Mouse (Mus musculus) erythroblast, adult 5-6 weeks (primary cell): ENCODE measurements around the gene Gnb3. TPM values are rescaled to one million over a fixed set of nuclear protein-coding genes. Genes with fewer than 3 reads are reported as not detected.
A peak's percentile ranks its signal among the peaks of the same experiment; 100 is the strongest.

Experiments used
- ATAC-seq: replicated peaks from 2 replicates; pipeline ENCODE4 v1.8.0; 2016; ENCODE audit warnings: moderate number of reproducible peaks, mild to moderate bottlenecking, moderate TSS enrichment, inconsistent platforms; ENCODE audit not compliant: poor library complexity, low FRiP score, severe bottlenecking
- total RNA-seq, 2 experiments: library from RNA; stranded (forward) in 1 of 2; stranded (reverse) in 1 of 2; fragments of 150-400 nt in 1 of 2; fragments of 200-764, 138-1000 nt in 1 of 2; gene quantifications; 2 replicates each; pipeline versions ENCODE4 v1.2.3 to v1.2.4; 2015 to 2017; ENCODE audit warnings: low replicate concordance in 2 of 2

The Gnb3 gene
- total RNA-seq (2015; ENCODE audit: low replicate concordance) (not detected in 2 replicates), total RNA-seq (2017; ENCODE audit: low replicate concordance) (not detected in 2 replicates)

DNA sequence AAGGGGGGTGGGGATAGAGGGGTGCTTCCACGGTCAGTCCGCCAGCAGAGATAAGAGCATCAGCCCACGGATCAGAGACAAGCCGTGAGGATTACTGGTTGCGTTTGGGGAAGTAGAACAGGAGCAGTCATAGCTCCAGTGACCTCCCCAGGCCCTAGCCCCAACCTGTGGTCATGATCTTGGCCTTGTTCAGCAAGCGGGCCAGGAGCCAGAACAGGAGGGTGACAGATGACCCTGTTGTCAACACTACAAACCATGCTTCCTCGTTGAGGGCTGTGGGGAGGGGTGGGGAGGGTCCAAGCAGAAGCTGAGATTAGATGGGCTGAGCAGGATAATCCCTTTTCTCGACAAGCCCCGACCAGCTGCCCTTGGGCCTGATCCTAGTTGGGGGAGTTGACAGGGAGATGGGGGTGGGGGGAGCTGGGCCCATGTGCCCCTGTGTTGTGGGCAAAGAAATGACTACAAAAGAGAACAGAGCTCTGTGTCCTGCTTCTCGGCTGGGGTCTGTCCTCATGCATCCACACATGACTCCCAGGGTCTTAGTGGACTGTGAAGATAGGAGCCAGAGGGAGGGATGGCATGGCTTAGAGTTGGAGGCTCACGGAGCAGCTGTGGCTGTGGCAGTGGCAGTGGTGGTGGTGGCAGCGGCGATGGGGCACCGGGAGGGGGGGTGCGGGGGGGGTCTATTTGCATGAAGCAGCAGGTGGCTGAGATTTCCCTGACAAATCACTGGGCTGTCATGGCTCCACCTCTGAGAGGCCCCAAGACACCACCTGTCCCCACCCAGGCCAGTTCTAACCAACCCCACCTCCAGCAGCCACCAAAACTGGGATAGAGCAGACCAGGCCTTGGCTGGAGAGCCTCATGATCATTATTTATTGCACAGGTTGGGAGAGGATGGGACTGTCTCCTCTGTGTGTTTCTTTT is at the start of gene Gnb3:
Gnb3 (minus strand) TSS at position 35 of the 927 bp plus-strand sequence.
- ATAC-seq: no peak

DNA sequence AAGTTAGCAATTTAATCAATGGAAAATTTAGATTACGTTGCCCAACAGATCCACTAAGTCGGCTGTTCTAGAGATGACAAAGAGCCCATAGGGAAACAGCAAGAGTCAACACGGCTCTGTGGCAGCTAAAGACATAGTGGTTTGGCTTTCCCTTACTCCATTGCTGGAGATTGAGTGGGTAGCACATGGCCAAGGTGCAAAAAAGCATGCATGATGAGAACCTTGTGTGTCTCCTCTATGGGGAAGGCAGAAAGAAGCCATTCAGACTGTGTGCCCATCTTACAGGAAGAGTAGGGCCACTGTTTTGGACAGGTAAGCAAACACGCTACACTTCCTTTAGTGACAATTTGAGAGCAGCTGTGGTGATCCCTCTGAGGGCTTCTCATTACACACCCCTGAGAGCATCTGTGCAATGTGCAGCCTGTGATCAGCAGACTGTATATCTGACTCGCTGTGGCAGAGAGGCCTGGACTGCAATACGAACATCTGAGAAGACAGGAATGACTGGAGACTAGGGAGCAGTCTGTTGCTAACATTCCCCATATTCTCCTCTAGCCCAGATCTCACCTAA is 48.6 kb upstream of the Gnb3 start:
- ATAC-seq: no peak

DNA sequence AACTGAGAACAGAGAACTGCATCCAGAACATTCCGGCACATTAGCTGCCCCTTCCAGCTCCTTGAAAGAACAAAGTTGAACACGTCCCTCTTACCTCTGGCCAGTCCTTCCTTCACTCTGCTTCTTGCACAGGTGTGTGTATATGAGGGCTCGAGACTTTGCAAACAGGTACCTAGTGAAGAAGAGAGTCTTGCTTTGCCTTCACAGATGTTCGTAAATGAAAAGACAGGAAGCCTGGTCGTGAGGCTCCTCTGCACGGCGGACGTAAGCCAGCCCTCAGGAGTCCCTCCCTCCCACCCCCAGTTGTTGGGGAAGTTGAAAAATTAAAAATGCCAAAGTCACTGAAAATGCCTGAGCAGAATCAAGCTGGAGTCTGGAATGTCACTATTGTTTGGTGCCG is 47.9 kb upstream of the Gnb3 start, which contains the start of gene Cd4:
Cd4 (minus strand) TSS at position 236 of the 400 bp plus-strand sequence.
- no peak for ATAC-seq

DNA sequence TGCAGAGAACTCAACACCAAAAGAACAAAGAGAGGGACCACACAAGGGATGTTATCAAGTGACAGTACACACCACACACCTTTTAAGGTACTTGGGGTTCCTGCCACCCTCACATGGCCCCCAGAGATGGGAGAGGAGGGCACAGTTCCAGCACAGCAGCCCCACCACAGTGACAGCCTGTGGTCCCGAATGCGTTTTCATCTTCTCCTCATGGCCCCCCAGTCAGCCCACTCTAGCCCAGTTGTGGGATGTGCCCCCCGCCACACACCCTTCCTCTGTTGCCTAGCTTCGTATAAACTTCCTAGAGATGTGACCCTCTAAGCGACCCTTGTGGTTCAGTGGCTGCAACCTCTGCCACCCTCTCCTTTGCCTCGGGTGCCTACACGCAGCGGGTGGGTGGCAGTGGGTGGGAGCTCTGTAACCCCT is 45.9 kb upstream of the Gnb3 start:
- ATAC-seq: no peak

DNA sequence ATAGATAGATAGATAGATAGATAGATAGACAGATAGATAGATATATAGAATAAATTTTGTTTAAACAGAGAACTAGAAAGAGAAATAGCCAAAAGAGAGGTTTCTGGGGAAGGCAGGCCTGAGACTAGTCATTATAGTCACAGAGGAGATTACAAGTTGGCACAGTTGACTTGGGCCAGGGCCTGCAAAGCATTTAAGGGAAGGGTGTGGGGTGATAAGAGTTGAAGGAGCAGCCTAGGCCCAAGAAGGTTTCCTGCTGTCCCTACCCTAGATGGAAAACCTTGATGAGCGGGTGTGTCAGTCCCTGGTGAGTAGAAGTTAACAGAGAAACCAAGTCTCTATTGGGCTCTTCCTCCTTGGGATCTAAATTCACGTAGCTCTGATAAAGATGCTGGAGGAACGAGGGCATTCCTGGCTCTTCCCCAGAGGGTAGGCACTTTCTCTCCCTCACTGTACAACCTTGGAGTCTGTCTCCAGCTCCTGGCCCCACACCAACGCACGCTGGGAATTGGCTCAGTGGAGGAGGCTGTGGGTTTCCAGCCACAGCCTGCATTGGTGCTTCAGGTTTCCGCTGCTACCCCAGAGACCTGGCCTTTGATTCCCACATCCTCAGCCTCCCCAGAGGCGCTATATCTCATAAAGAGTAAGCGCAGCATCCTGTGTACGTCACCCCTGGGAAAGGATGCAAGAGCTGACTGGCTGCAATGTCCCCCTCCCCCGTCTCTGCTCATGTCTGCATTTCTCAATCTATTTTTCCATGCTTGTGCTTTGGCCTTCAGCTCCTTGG is 44.8 kb upstream of the Gnb3 start:
- no peak for ATAC-seq

DNA sequence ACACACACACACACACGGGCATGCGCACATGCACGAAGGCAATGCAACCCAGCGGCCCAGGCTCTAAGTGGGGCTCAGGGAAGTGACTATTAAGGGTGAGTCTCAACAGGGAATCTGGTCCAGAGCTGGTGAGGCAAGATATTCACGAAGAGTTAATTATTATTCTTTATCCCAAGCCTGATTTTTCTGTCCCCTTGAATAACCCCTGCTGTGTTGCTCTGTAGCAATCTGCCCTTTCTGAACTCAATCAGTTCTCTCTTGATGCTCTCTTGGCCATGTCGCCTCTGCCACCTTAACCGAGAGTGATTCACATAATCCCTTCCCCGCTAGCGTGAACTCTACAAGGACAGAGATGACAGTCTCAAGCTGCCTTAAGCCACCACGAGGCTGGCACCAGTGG is 43.3 kb upstream of the Gnb3 start:
- ATAC-seq: no peak

- no peak for ATAC-seq
These were observed 41.7 kb upstream of the Gnb3 start for GRCm38 (mm10) chr6:124881821-124882220.

GRCm38 (mm10) chr6:124879390-124879789 is 39.3 kb upstream of the Gnb3 start:
- ATAC-seq: no peak

DNA sequence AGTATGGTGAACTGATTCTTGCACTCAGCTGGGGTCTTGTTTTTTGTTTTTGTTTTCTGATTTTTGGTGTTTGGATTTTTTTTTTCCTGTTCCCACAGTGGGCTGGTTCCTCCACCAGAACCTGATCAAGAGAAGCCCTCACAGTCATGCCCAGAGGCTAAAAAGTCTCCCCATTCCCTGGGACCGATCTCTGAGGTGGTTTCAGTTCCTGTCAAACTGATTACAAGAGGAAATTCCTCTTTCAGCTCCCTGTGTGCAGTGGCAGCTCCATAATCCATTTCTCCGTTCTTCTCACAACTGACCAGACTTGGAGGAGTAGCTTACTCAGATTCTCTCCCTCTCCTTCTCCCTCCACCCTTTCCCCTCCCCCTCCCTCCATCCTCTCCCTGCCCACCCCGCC is 34.3 kb upstream of the Gnb3 start:
- no peak for ATAC-seq

GRCm38 (mm10) chr6:124866560-124866959 is 26.5 kb upstream of the Gnb3 start:
- ATAC-seq: no peak

DNA sequence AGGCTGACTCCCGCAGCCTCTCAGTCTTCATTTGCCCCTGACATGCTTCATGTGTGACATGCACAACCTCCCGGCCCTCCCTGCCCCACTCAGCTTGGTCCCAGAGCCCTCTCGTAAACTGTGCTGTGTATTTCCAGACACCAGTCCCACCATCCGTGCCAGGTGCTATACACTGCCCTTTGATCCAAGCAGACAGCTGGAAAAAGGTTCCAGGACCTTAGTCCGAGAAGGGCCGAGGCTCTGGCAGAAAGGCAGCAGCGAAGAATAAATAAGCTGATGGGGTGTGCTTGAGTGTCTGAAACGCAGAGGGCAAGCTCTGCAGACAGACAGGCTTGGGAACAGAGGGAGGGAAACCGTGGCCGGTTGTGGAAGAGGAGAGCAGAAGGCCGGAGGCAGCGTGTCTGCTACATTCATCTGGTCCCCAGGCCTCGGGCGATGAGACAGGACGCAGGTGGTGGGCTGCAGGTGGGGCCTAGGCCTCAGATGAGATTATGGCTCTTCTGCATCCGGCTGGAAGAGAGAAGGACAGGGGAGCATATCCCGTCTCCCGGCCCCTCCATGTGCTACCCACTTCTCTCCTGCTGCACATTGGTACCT is 25.8 kb upstream of the Gnb3 start:
- ATAC-seq: no peak

DNA sequence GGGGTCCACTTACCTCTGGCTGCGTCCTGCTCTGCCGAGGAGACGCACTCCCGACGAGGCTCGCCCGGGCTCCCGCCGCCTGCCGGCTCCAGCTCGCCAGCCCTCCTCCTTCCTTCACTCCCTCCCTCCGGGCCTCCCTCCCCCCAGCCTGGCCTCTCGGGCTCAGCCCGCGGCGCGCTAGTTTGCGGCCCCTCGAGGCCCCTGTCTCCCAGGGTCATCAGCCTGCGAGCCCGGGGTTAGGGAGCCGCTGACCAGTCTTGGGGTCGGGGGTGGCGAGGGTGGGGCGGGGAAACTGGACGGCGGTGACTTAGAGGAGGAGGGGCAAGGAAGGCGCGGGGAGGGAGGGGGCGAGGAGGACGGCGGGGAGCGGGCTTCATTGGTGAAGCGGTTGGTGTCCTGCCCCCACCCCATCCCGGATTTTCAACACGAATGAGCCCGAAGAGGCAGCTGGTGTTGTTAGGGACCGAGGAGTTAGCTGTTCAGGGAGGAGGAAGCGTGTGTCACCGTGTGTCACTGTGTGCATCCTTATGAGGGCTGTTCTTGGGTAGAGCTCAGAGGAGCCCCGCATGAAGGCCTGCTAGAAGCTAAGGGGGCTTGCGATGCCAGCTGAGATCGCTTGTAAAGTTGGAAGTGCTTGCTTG is 23.7 kb upstream of the Gnb3 start, which contains the start of gene Gpr162:
Gpr162 (minus strand) TSS at position 326 of the 641 bp plus-strand sequence.
- ATAC-seq: no peak

DNA sequence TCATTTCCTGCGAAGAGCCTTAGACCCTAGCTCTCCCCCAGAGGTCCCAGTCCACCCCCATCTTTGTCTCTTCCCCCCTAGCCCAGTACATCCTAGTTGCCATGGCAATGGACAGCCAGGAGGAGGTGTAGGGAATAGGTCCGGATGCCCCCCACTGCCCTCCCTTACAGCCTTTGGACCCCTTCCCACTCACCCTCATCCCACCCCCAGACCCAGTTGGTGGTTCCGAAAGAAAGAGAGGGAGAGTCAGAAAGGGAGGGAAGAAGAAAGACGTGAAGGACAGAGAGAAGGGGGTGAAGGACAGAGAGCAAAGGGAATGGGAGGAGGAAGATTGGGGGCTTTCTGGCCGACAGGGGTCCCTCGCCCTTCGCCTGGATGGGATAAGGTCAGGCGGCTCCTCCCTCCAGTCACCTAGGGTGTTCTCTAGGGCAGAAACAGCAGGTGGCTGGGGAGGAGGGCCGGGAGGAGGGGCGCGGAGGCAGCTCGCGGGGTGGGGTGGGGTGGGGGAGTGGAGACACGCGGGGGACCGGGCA is 23.1 kb upstream of the Gnb3 start:
- no peak for ATAC-seq

- no peak for ATAC-seq
These were observed 22.5 kb upstream of the Gnb3 start for GRCm38 (mm10) chr6:124862406-124863124.

DNA sequence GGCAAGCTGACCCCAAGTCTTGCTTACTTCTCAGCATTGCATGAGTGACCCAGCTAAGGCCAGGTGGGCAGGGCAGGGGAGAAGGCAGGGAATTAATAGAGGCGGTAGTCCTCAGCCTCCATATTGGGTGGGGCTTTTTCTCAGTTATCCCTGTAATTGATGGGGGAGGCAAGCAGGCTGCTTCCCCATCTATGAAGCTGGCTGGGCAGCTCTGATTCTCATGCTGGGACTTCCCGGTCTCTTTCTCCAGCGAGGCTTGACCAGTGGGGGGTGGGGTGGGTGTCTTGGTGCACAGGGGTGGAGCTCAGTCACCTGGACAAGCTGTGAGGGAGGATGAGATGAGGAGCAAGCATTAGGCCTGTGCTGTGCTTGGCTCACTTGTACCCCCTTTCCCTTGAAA is 21.7 kb upstream of the Gnb3 start:
- ATAC-seq: no peak

- ATAC-seq: no peak
These were observed 21.2 kb upstream of the Gnb3 start for GRCm38 (mm10) chr6:124861266-124861665.

DNA sequence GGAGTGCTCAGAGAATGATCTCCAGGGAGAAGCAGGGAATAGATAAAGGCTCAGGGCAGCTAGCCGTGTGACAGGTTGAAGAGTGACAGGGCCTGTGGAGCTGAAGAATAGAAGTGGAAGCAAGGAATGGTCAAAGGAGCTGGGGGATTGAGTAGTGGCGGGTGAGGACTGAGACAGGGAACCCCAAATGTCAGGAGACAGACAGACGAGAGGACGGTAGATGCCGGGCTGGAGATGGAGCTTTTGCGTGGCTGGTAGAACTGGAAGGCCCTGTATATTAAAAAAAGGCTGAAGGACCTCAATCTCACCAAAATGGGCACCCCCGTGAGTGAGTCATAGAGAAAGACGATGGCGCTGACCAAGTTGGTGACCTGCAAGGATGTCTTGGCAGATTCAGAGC is 20.4 kb upstream of the Gnb3 start:
- no peak for ATAC-seq

DNA sequence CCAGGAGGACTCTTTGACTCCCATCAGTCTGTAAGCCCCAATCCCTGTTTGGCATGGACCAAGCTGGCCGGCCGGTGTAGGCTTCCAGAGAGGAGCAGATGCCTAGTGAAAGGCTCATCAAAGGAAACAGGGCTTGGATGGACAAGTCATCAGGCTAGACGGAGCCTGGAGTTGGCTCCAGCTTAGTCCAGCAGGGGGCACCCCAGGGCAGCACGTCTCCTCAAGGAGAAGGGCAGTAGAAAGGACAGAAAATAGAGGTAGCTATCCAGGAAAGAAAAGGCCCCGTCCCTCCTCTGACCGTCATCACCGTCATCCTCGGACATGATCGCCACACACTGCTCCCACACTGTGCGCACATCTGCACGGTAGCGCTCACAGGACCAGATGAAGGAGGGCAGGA is 19.6 kb upstream of the Gnb3 start:
- ATAC-seq: peak; percentile 67; the same call in 1 of the 2 replicates
